Mouse (Mus musculus) heart, adult 9 months (tissue): Measurements from ENCODE around the gene Gm3739.
"Not testable (repeated sequence)": the region's sequence is repeated elsewhere in the genome, so short reads cannot be mapped to it uniquely, and the experiment has no call there.

Experiments used
- DNase-seq, 2 experiments: peaks; one replicate each; pipeline ENCODE4 v3.0.0; 2022; ENCODE audit warnings: low spot score in 2 of 2

The Gm3739 gene

GRCm38 (mm10) chr14:7314661-7315060 lies at the start of gene Gm3739:
Gm3739 (minus strand) TSS chr14:7315049.
- peak; percentile 18 to 42 for DNase-seq

- not testable (repeated sequence) for DNase-seq
These were observed 17.4 kb upstream of the Gm3739 start, which contains the start of gene Gm5797 for GRCm38 (mm10) chr14:7332295-7332694. Gm5797 (minus strand) TSS chr14:7332395.

GRCm38 (mm10) chr14:7315093-7315492 lies 244 bp upstream of the Gm3739 start:
- DNase-seq = peak in 1 of 2 experiments; percentile 5

- not testable (repeated sequence) for DNase-seq
These were observed 50.2 kb downstream of the Gm3739 start, which contains the start of gene Gm3727 for GRCm38 (mm10) chr14:7264614-7265013. Gm3727 (minus strand) TSS chr14:7264714.
